Mouse (Mus musculus) hindbrain, embryonic 11.5 days (tissue): ENCODE results near the gene Crybb1. TPM values are rescaled to one million over a fixed set of nuclear protein-coding genes. Genes with fewer than 3 reads are reported as not detected.

ENCODE experiments used
- ATAC-seq: fragments of 200-750 bp; cut with Nextera tagmentation; 2 replicates; pipeline ENCODE4 v1.8.0; 2017; ENCODE audit warnings: mild to moderate bottlenecking, moderate TSS enrichment, moderate library complexity; ENCODE audit not compliant: low FRiP score
- DNase-seq: peaks from one replicate; pipeline ENCODE4 v3.0.0-alpha.2; 2015; ENCODE audit warnings: low spot score
- H3K27ac ChIP-seq: fragments of 300-500 bp; sonication (generic); 2 replicates; pipeline ENCODE4 v1.5.1; 2014; ENCODE audit warnings: mild to moderate bottlenecking, low read depth, low read length
- H3K27me3 ChIP-seq: fragments of 300-500 bp; sonication (generic); 2 replicates; pipeline ENCODE4 v1.6.1; 2014; ENCODE audit warnings: mild to moderate bottlenecking, low read length, moderate library complexity, mixed read lengths; ENCODE audit not compliant: control insufficient read depth, insufficient read depth
- H3K36me3 ChIP-seq: fragments of 300-500 bp; sonication (generic); 2 replicates; pipeline ENCODE4 v1.6.1; 2014; ENCODE audit warnings: mild to moderate bottlenecking, low read length, moderate library complexity, mixed read lengths; ENCODE audit not compliant: control insufficient read depth, insufficient read depth
- H3K4me1 ChIP-seq: fragments of 300-500 bp; sonication (generic); replicated peaks from 2 replicates; pipeline ENCODE4 v1.6.1; 2014; ENCODE audit warnings: low read length, mixed read lengths; ENCODE audit not compliant: control insufficient read depth, insufficient read depth
- H3K4me2 ChIP-seq: fragments of 300-500 bp; sonication (generic); replicated peaks from 2 replicates; pipeline ENCODE4 v1.6.1; 2014; ENCODE audit warnings: mild to moderate bottlenecking, low read depth, low read length
- H3K4me3 ChIP-seq: fragments of 300-500 bp; sonication (generic); 2 replicates; pipeline ENCODE4 v1.5.1; 2014; ENCODE audit warnings: low read depth, low read length
- H3K9ac ChIP-seq: fragments of 300-500 bp; sonication (generic); 2 replicates; pipeline ENCODE4 v1.6.1; 2014; ENCODE audit warnings: low read depth, low read length
- H3K9me3 ChIP-seq: fragments of 300-500 bp; sonication (generic); 2 replicates; pipeline ENCODE4 v1.6.1; 2016; ENCODE audit warnings: low read length; ENCODE audit not compliant: control insufficient read depth
- WGBS: fragments of 180-500 bp; shearing (Covaris S2); extraction: QIAGEN DNeasy Blood & Tissue Kit; methylation state at CpG from one replicate; pipeline ENCODE4 v1.1.7; 2014; 5-methylcytosine and 5-hydroxymethylcytosine counted together
- polyA plus RNA-seq: library from polyadenylated mRNA; unstranded; fragments of >200 nt; fragmentation: Nextera tagmentation; extraction: Ambion mirVana; gene quantifications from 2 replicates; pipeline ENCODE4 v1.2.1, GENCODE M21; 2014

Crybb1 gene
- polyA plus RNA-seq, 1 experiment from 2014 or later: 0.88 TPM

- Histone ChIP-seq H3K9ac (no peak overlapping the region), H3K36me3 (no peaks in the 10 kb centered on the region), H3K27ac (no peak overlapping the region), H3K4me1 (no peaks in the 10 kb centered on the region; the same call in 1 of the 2 replicates), H3K4me3 (no peak overlapping the region), H3K9me3 (no peaks in the 10 kb centered on the region), H3K4me2 (no peak overlapping the region), H3K27me3 (0 out of 2 replicates have a peak, but pooled peaks cover 2% of the 10 kb centered on the region)
- ATAC-seq (no peak), DNase-seq (no peak)
- WGBS: 93% methylated on average over 11 of the region's 11 CpGs
Observed at GRCm38 (mm10) chr5:112277906-112278470, 22.4 kb downstream of the Crybb1 start.

GRCm38 (mm10) chr5:112279181-112280021, 23.8 kb downstream of the Crybb1 start:
- no peak overlapping the region for H3K27ac ChIP-seq
- no peaks in the 10 kb centered on the region; the same call in 1 of the 2 replicates for H3K4me1 ChIP-seq
- DNase-seq: no peak
- H3K9ac ChIP-seq: no peak overlapping the region
- 91% methylated on average over 17 of the region's 17 CpGs for WGBS
- no peaks in the 10 kb centered on the region for H3K9me3 ChIP-seq
- H3K36me3 ChIP-seq: no peaks in the 10 kb centered on the region
- no peak overlapping the region for H3K4me3 ChIP-seq
- 0 out of 2 replicates have a peak, but pooled peaks cover 2% of the 10 kb centered on the region for H3K27me3 ChIP-seq
- no peak for ATAC-seq
- no peak overlapping the region for H3K4me2 ChIP-seq

GRCm38 (mm10) chr5:112280151-112280550, 24.5 kb downstream of the Crybb1 start:
- H3K9ac ChIP-seq: no peak overlapping the region
- H3K4me2 ChIP-seq: no peak overlapping the region
- DNase-seq (no peak), ATAC-seq (no peak)
- 83% methylated on average over 7 of the region's 7 CpGs for WGBS
- H3K4me3 ChIP-seq: no peak overlapping the region
- no peaks in the 10 kb centered on the region for H3K9me3 ChIP-seq
- H3K27me3 ChIP-seq: 0 out of 2 replicates have a peak, but pooled peaks cover under 1% of the 10 kb centered on the region
- no peaks in the 10 kb centered on the region; the same call in 1 of the 2 replicates for H3K4me1 ChIP-seq
- H3K27ac ChIP-seq: no peak overlapping the region
- no peaks in the 10 kb centered on the region for H3K36me3 ChIP-seq

GRCm38 (mm10) chr5:112280863-112281660, 25.4 kb downstream of the Crybb1 start:
- H3K9me3 ChIP-seq: no peaks in the 10 kb centered on the region
- H3K27me3 ChIP-seq: no peaks in the 10 kb centered on the region
- no peaks in the 10 kb centered on the region for H3K36me3 ChIP-seq
- ATAC-seq (no peak), DNase-seq (no peak)
- H3K27ac ChIP-seq: no peak overlapping the region
- no peak overlapping the region for H3K4me2 ChIP-seq
- H3K9ac ChIP-seq: no peak overlapping the region
- no peaks in the 10 kb centered on the region; the same call in 1 of the 2 replicates for H3K4me1 ChIP-seq
- 66% methylated on average over 15 of the region's 15 CpGs for WGBS
- no peak overlapping the region for H3K4me3 ChIP-seq

DNA sequence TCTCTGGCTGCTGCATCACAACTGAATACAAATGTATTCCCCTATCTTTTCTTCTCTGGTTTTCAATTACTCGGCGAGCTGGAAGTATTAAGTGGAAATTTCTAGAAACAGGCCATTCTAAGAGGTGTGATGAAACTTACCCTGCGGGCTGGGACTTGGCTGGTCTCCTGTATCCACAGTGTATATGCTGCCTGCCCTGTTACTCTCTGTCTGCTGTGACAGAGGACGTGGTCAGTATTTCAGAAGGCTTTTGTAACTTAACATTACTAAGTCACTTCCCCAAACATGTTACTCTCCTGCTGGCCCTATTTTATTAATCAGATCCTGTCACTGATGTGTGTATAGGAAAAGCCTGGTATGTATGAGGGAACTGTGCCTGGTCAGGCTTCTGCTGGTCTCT, 26.1 kb downstream of the Crybb1 start:
- no peaks in the 10 kb centered on the region for H3K27me3 ChIP-seq
- no peaks in the 10 kb centered on the region for H3K36me3 ChIP-seq
- no peak overlapping the region for H3K4me2 ChIP-seq
- ATAC-seq (no peak), DNase-seq (no peak)
- H3K4me3 ChIP-seq: no peak overlapping the region
- H3K9ac ChIP-seq: no peak overlapping the region
- WGBS: 86% methylated on average over 4 of the region's 4 CpGs
- no peaks in the 10 kb centered on the region; the same call in 1 of the 2 replicates for H3K4me1 ChIP-seq
- no peaks in the 10 kb centered on the region for H3K9me3 ChIP-seq
- no peak overlapping the region for H3K27ac ChIP-seq

DNA sequence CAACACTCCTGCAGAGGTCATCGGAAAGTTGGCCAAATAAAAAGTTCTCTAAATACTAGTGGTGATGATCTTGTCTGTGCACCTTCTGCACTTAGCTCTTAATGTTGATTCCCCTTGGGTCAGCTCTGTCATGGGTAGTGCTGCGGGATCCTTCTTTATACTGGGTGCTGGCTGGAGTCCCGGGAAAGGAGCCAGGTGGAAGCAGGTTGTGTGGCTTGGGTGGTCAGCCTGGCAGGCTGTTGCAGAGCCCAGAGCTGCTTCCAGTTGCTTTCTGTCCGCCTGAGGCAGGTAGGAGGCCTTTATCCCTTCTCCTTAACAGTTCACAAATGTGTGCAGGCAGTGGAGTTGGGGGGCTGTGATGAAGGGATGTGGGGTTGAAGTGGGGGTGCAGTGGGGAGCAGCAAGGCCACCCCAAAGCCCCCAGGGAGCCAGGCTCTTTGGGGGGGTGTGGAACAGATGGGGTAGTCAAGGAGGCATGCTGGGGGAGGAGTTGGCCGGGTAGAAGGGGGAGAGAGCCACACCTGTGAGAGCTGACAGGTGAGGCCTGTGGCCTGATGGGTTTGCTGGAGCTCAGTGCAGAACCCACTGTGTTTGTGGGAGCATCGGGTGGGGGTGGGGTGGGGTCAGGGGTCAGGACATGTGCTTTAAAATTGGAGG, 26.6 kb downstream of the Crybb1 start:
- Histone ChIP-seq H3K4me3 (no peak overlapping the region), H3K27me3 (no peaks in the 10 kb centered on the region), H3K9me3 (no peaks in the 10 kb centered on the region), H3K9ac (no peak overlapping the region), H3K4me2 (no peak overlapping the region), H3K36me3 (no peaks in the 10 kb centered on the region), H3K4me1 (no peaks in the 10 kb centered on the region; the same call in 1 of the 2 replicates), H3K27ac (no peak overlapping the region)
- DNase-seq: no peak
- no peak for ATAC-seq
- 82% methylated on average over 6 of the region's 6 CpGs for WGBS

- H3K4me3 ChIP-seq: no peak overlapping the region
- no peaks in the 10 kb centered on the region for H3K27me3 ChIP-seq
- no peak overlapping the region for H3K4me2 ChIP-seq
- no peak overlapping the region for H3K27ac ChIP-seq
- H3K4me1 ChIP-seq: no peaks in the 10 kb centered on the region; the same call in 1 of the 2 replicates
- no peaks in the 10 kb centered on the region for H3K9me3 ChIP-seq
- H3K9ac ChIP-seq: no peak overlapping the region
- WGBS: 83% methylated on average over 9 of the region's 9 CpGs
- no peak for DNase-seq
- no peak for ATAC-seq
- no peaks in the 10 kb centered on the region for H3K36me3 ChIP-seq
Observed at GRCm38 (mm10) chr5:112282780-112283482, 27.3 kb downstream of the Crybb1 start.
